Mouse (Mus musculus) kidney, adult 18-20 months (tissue): ENCODE results near the gene Ttc22.
A peak's percentile ranks its signal among the peaks of the same experiment; 100 is the strongest.

ENCODE experiments used
- DNase-seq: peaks from one replicate; pipeline ENCODE4 v3.0.0; 2021

Ttc22 gene

GRCm38 (mm10) chr4:106664697-106665096 lies 42.5 kb downstream of the Ttc22 start:
- DNase-seq: peak; percentile 42

- DNase-seq: no peak
Observed at GRCm38 (mm10) chr4:106665269-106665668, 43.0 kb downstream of the Ttc22 start.

- DNase-seq: no peak
Observed at GRCm38 (mm10) chr4:106665673-106666072, 43.4 kb downstream of the Ttc22 start.

GRCm38 (mm10) chr4:106666546-106666945 lies 44.3 kb downstream of the Ttc22 start:
- DNase-seq: no peak

- DNase-seq: peak; percentile 27
Observed at GRCm38 (mm10) chr4:106676749-106677148, 54.5 kb downstream of the Ttc22 start.

- peak; percentile 90 for DNase-seq
Observed at GRCm38 (mm10) chr4:106678442-106679118, 56.3 kb downstream of the Ttc22 start, which contains the start of gene Ttc4. Gene Ttc4, minus strand, starts transcription at chr4:106678944.

GRCm38 (mm10) chr4:106679152-106679551 lies 56.9 kb downstream of the Ttc22 start:
- DNase-seq: no peak

GRCm38 (mm10) chr4:106680955-106681354 lies 58.7 kb downstream of the Ttc22 start:
- DNase-seq: no peak

- no peak for DNase-seq
Observed at GRCm38 (mm10) chr4:106688636-106689296, 66.5 kb downstream of the Ttc22 start.
